Mouse (Mus musculus) megakaryocyte, embryonic 14.5 days (primary cell): Measurements from ENCODE around the gene Kat2b. TPM values are rescaled to one million over a fixed set of nuclear protein-coding genes. Genes with fewer than 3 reads are reported as not detected.
"Not testable (repeated sequence)": the region's sequence is repeated elsewhere in the genome, so short reads cannot be mapped to it uniquely, and the experiment has no call there.

Source experiments
- H3K27me3 ChIP-seq: replicated peaks from 2 replicates; pipeline ENCODE3; 2012; ENCODE audit warnings: inconsistent platforms
- H3K36me3 ChIP-seq: replicated peaks from 2 replicates; pipeline ENCODE3; 2012; ENCODE audit warnings: low read length, inconsistent platforms, mixed read lengths
- H3K4me1 ChIP-seq: 2 replicates; pipeline ENCODE4 v1.6.1; 2012; ENCODE audit warnings: inconsistent platforms
- H3K4me3 ChIP-seq: replicated peaks from 2 replicates; pipeline ENCODE3; 2012; ENCODE audit warnings: moderate library complexity, mild to moderate bottlenecking, inconsistent platforms
- H3K9me3 ChIP-seq: 2 replicates; pipeline ENCODE4 v1.6.1; 2012; ENCODE audit warnings: inconsistent platforms
- FLI1 ChIP-seq: IDR thresholded peaks from 2 replicates; pipeline ENCODE4 v1.6.1; 2012; ENCODE audit warnings: low read length, inconsistent platforms, mixed read lengths
- GATA1 ChIP-seq: IDR thresholded peaks from 3 replicates; pipeline ENCODE4 v1.6.1; 2012; ENCODE audit warnings: mixed read lengths, low read length, inconsistent platforms, borderline replicate concordance
- polyA plus RNA-seq: library from polyadenylated mRNA; stranded (reverse); fragments of >175 nt; gene quantifications from 2 replicates; pipeline ENCODE4 v1.2.3, GENCODE M21; 2012; ENCODE audit warnings: low replicate concordance; ENCODE audit not compliant: insufficient read depth

The Kat2b gene
- polyA plus RNA-seq, 1 experiment: 0.39 TPM

GRCm38 (mm10) chr17:53568118-53568517 lies 1.5 kb downstream of the Kat2b start:
- Histone ChIP-seq H3K4me1 (peaks cover 50% of the 10 kb centered on the region), H3K27me3 (no peaks in the 10 kb centered on the region), H3K36me3 (no peaks in the 10 kb centered on the region), H3K4me3 (peak overlapping the region; percentile 97), H3K9me3 (no peaks in the 10 kb centered on the region)
- TF ChIP-seq GATA1: no peak
- no peak for TF ChIP-seq FLI1

DNA sequence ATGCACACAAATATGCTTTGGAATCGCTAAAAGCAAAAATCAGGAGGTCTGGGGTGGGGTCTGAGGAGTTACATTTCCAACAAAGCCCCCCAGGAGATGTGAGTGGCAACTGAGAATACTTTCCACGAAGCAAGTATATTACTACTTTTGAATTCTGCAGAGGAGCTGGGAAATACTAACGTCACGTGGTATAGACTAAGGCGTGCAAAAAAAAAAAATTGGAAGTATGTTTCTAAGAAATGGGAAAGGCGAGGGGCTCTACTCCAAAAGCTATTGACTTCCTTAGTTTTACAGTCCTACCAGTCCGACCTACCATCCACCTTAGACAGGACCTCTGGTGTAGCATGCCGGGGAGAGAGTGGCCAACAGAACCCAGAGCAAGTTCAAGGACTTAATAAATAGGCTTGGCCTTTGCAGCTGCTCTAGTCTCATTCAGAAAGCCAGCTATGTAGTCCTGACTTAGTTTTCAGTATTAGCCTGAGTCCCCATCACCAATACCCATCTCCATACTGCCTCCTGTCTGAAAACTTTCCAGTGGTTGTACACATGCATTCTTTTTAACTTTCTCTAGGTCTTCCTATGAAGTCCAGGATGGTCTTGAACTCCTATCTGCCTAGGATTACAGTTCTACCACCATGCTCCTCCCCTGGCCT lies 2.2 kb downstream of the Kat2b start:
- Histone ChIP-seq H3K27me3 (no peaks in the 10 kb centered on the region), H3K36me3 (no peaks in the 10 kb centered on the region), H3K4me1 (peaks cover 55% of the 10 kb centered on the region), H3K4me3 (peak overlapping the region; percentile 97), H3K9me3 (no peaks in the 10 kb centered on the region)
- no peak for TF ChIP-seq GATA1
- TF ChIP-seq FLI1: no peak

- TF ChIP-seq GATA1 (no peak), FLI1 (no peak)
- Histone ChIP-seq H3K4me1 (peaks cover 60% of the 10 kb centered on the region), H3K36me3 (peaks cover 3% of the 10 kb centered on the region), H3K9me3 (no peaks in the 10 kb centered on the region), H3K27me3 (no peaks in the 10 kb centered on the region), H3K4me3 (peak overlapping the region; percentile 90)
Observed at GRCm38 (mm10) chr17:53569829-53570228, 3.2 kb downstream of the Kat2b start.

- H3K27me3 ChIP-seq: no peaks in the 10 kb centered on the region
- peak overlapping the region; percentile 90 for H3K4me3 ChIP-seq
- peaks cover 60% of the 10 kb centered on the region for H3K4me1 ChIP-seq
- peaks cover 3% of the 10 kb centered on the region for H3K36me3 ChIP-seq
- no peaks in the 10 kb centered on the region for H3K9me3 ChIP-seq
- no peak for TF ChIP-seq FLI1
- TF ChIP-seq GATA1: no peak
Observed at GRCm38 (mm10) chr17:53570361-53570875, 3.8 kb downstream of the Kat2b start.

DNA sequence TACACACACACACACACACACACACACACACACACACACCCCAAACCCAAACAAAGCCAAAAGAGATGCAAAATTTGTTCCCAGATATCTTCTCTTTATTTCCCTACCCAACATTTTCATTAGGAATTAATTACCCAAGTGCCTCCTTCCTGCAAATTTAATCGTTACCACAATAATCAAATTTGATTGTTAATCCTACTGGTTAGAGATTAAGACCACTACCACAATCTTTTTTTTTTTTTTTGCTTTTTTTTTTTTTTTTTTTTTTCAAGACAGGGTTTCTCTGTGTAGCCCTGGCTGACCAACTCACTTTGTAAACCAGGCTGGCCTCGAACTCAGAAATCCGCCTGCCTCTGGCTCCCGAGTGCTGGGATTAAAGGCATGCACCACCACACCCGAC lies 4.3 kb downstream of the Kat2b start:
- peaks cover 60% of the 10 kb centered on the region for H3K4me1 ChIP-seq
- not testable (repeated sequence) for H3K36me3 ChIP-seq, H3K27me3 ChIP-seq, H3K9me3 ChIP-seq, H3K4me3 ChIP-seq

DNA sequence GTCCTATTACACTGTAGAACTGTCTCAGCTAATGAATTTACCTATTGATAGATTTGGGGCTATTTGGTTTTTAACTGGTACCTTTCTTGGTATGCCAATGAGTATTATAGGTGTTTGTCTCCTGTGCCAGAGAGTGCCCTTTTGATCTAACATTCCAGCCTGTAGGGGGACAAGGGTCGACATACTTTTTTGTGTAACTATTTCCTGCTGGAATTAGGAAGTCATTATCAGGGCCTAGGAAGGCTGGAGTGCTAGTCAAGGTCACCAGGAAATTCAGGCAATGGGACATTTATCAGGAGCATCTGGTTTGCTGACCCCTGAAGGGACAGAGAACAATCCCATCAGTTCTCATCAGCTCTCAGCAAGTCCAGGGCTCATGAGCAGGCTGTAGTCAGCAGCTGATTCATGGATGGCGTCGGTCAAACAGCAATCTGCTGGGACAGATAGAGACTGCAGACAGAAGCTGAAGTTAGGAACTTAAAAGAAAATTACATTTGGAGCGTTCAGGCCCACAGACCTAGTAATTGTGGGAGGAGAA lies 6.4 kb downstream of the Kat2b start:
- H3K27me3 ChIP-seq: no peaks in the 10 kb centered on the region
- peaks cover 8% of the 10 kb centered on the region for H3K36me3 ChIP-seq
- no peak for TF ChIP-seq GATA1
- no peak for TF ChIP-seq FLI1
- H3K9me3 ChIP-seq: no peaks in the 10 kb centered on the region
- no peak overlapping the region for H3K4me3 ChIP-seq
- peaks cover 76% of the 10 kb centered on the region for H3K4me1 ChIP-seq

GRCm38 (mm10) chr17:53577151-53577550 lies 10.5 kb downstream of the Kat2b start:
- TF ChIP-seq FLI1: no peak
- TF ChIP-seq GATA1: no peak
- Histone ChIP-seq H3K4me1 (peaks cover 79% of the 10 kb centered on the region), H3K27me3 (no peaks in the 10 kb centered on the region)

DNA sequence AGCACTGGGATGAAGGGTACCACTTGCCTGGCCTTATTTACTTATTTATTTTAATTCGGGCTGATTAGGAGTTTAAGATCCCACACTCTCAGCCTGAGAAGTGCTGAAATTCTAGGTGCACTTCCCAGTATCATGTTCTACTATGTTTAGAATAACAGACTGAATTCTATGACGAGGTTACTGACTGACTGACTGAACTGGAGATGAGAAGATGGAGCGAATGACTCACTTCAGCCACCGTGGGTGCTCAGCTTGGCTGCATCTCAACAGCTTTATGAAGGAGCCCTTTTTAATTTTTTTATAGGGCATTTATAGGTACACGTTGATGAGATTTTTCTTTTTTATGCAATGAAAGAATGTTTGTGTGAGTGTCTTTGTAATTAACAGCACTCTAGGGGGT lies 11.1 kb downstream of the Kat2b start:
- no peak for TF ChIP-seq GATA1
- TF ChIP-seq FLI1: no peak
- no peaks in the 10 kb centered on the region for H3K9me3 ChIP-seq
- peaks cover 18% of the 10 kb centered on the region for H3K36me3 ChIP-seq
- no peak overlapping the region for H3K4me3 ChIP-seq
- no peaks in the 10 kb centered on the region for H3K27me3 ChIP-seq
- H3K4me1 ChIP-seq: peaks cover 79% of the 10 kb centered on the region

More at GRCm38 (mm10) chr17:53577151-53577550, 10.5 kb downstream of the Kat2b start:
- Histone ChIP-seq H3K9me3 (no peaks in the 10 kb centered on the region), H3K4me3 (no peak overlapping the region), H3K36me3 (peaks cover 13% of the 10 kb centered on the region)

DNA sequence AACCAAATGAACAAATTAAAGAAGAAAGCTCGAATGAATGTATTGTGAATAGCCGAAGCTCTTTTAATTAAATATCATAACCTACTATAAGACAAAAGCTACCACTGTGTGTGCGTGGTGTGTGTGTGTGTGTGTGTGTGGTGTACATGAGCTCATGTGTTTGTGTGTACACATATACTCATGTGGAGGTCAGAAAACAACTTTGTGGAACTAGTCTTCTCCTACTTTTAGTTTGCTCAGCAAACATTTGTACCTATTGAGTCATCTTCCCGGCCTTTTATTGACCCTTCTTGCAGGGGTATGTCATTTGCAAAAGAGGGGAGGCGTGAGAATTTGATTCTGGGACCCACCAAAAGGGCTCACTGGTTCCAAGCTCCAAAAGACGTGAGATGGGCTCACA lies 11.6 kb downstream of the Kat2b start:
- Histone ChIP-seq H3K4me3 (no peak overlapping the region), H3K27me3 (no peaks in the 10 kb centered on the region), H3K4me1 (peaks cover 79% of the 10 kb centered on the region), H3K36me3 (peaks cover 23% of the 10 kb centered on the region), H3K9me3 (no peaks in the 10 kb centered on the region)
- TF ChIP-seq GATA1 (no peak), FLI1 (no peak)

DNA sequence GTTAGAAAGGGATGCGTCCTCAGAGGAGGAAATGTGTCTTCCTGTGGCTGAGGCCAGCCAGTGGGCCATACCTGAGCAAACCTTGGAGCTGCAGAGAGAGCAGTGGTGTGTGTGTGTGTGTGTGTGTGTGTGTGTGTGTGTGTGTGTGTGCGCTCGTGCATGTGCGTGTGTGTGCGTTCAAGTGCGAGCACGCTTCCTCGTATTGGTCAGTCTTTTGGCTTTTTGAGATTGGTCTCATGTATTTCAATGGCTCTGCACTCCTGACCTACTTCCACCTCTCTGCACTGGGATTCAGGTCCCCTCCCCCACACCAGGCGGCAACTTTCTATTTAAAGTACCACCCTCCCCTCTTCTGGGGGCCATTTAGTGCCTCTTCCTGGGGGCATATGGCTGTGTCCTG lies 12.1 kb downstream of the Kat2b start:
- peaks cover 25% of the 10 kb centered on the region for H3K36me3 ChIP-seq
- H3K4me3 ChIP-seq: peak overlapping the region; percentile 62
- peaks cover 79% of the 10 kb centered on the region for H3K4me1 ChIP-seq
- no peaks in the 10 kb centered on the region for H3K27me3 ChIP-seq
- no peaks in the 10 kb centered on the region for H3K9me3 ChIP-seq
- no peak for TF ChIP-seq GATA1
- no peak for TF ChIP-seq FLI1
